Mouse (Mus musculus) neutrophil, adult 5-6 weeks (primary cell): Measurements from ENCODE around the gene Btbd9. TPM values are rescaled to one million over a fixed set of nuclear protein-coding genes. Genes with fewer than 3 reads are reported as not detected.

Experiments
- ATAC-seq: fragments of 151-379, 151-347 bp; 2 replicates; pipeline ENCODE4 v1.8.0; 2017; ENCODE audit warnings: mild to moderate bottlenecking, moderate TSS enrichment; ENCODE audit not compliant: insufficient number of reproducible peaks, poor library complexity, low FRiP score, severe bottlenecking; ENCODE audit errors: extremely low read depth
- total RNA-seq: library from RNA; stranded (forward); fragments of 200-1000 nt; gene quantifications from 2 replicates; pipeline ENCODE4 v1.2.3, GENCODE M21; 2017

Gene Btbd9
- total RNA-seq, 1 experiment from 2014 or later, result 37.0 TPM

GRCm38 (mm10) chr17:30605001-30605400, 28.7 kb upstream of the Btbd9 start:
- ATAC-seq, result no peak

GRCm38 (mm10) chr17:30604296-30604695, 28.0 kb upstream of the Btbd9 start:
- no peak for ATAC-seq

GRCm38 (mm10) chr17:30602175-30602574, 25.9 kb upstream of the Btbd9 start:
- no peak for ATAC-seq

- ATAC-seq, result no peak
Observed at GRCm38 (mm10) chr17:30598300-30598699, 22.0 kb upstream of the Btbd9 start.

- no peak for ATAC-seq
Observed at GRCm38 (mm10) chr17:30597786-30598185, 21.5 kb upstream of the Btbd9 start.

GRCm38 (mm10) chr17:30594846-30595245, 18.6 kb upstream of the Btbd9 start:
- ATAC-seq, result no peak

- no peak for ATAC-seq
Observed at GRCm38 (mm10) chr17:30594407-30594806, 18.1 kb upstream of the Btbd9 start.

GRCm38 (mm10) chr17:30590417-30591198, 14.3 kb upstream of the Btbd9 start:
- peak; percentile 53; the same call in 1 of the 2 replicates for ATAC-seq

- no peak for ATAC-seq
Observed at GRCm38 (mm10) chr17:30583258-30584001, 7.1 kb upstream of the Btbd9 start.

- ATAC-seq, result no peak
Observed at GRCm38 (mm10) chr17:30582313-30582712, 6.0 kb upstream of the Btbd9 start.

- no peak for ATAC-seq
Observed at GRCm38 (mm10) chr17:30581201-30581600, 4.9 kb upstream of the Btbd9 start.

GRCm38 (mm10) chr17:30580781-30581180, 4.5 kb upstream of the Btbd9 start:
- ATAC-seq, result no peak

GRCm38 (mm10) chr17:30576946-30577345, 658 bp upstream of the Btbd9 start:
- no peak for ATAC-seq

GRCm38 (mm10) chr17:30575121-30575904, 975 bp downstream of the Btbd9 start:
- 0 out of 2 replicates have a peak, but pooled peaks have one; percentile 10 for ATAC-seq

GRCm38 (mm10) chr17:30574783-30575075, 1.6 kb downstream of the Btbd9 start:
- no peak for ATAC-seq

- no peak for ATAC-seq
Observed at GRCm38 (mm10) chr17:30573990-30574782, 2.1 kb downstream of the Btbd9 start.

GRCm38 (mm10) chr17:30570971-30571370, 5.3 kb downstream of the Btbd9 start:
- ATAC-seq, result no peak

GRCm38 (mm10) chr17:30570173-30570572, 6.1 kb downstream of the Btbd9 start:
- no peak for ATAC-seq

GRCm38 (mm10) chr17:30568473-30568872, 7.8 kb downstream of the Btbd9 start:
- no peak for ATAC-seq
